Mouse (Mus musculus) lung, embryonic 14.5 days (tissue): ENCODE results near the gene Dnase2a. TPM values are rescaled to one million over a fixed set of nuclear protein-coding genes. Genes with fewer than 3 reads are reported as not detected.

Experiments used
- ATAC-seq: fragments of 200-750 bp; cut with Nextera tagmentation; 2 replicates; pipeline ENCODE4 v1.8.0; 2017; ENCODE audit warnings: mild to moderate bottlenecking, moderate TSS enrichment, moderate library complexity; ENCODE audit not compliant: insufficient read depth
- DNase-seq: peaks from one replicate; pipeline ENCODE4 v3.0.0-alpha.2; 2015
- H3K27ac ChIP-seq: fragments of 300-500 bp; sonication (generic); 2 replicates; pipeline ENCODE4 v1.5.1; 2014; ENCODE audit warnings: low read depth, mild to moderate bottlenecking, moderate library complexity
- H3K27me3 ChIP-seq: fragments of 300-500 bp; sonication (generic); 2 replicates; pipeline ENCODE4 v1.6.1; 2014; ENCODE audit warnings: low read length, control low read depth; ENCODE audit not compliant: insufficient read depth
- H3K36me3 ChIP-seq: fragments of 300-500 bp; sonication (generic); 2 replicates; pipeline ENCODE4 v1.6.1; 2014; ENCODE audit warnings: control low read depth; ENCODE audit not compliant: insufficient read depth
- H3K4me1 ChIP-seq: fragments of 300-500 bp; sonication (generic); 2 replicates; pipeline ENCODE4 v1.6.1; 2014; ENCODE audit warnings: antibody characterized with exemption, control low read depth; ENCODE audit not compliant: insufficient read depth
- H3K4me2 ChIP-seq: fragments of 300-500 bp; sonication (generic); 2 replicates; pipeline ENCODE4 v1.6.1; 2014; ENCODE audit warnings: mild to moderate bottlenecking
- H3K4me3 ChIP-seq: fragments of 300-500 bp; sonication (generic); 2 replicates; pipeline ENCODE4 v1.5.1; 2014; ENCODE audit warnings: low read depth, low read length
- H3K9ac ChIP-seq: fragments of 300-500 bp; sonication (generic); 2 replicates; pipeline ENCODE4 v1.6.1; 2014
- H3K9me3 ChIP-seq: fragments of 300-500 bp; sonication (generic); 2 replicates; pipeline ENCODE4 v1.6.1; 2016; ENCODE audit warnings: low read depth, low read length, control low read depth
- CTCF ChIP-seq: IDR thresholded peaks from 2 replicates; pipeline ENCODE4 v1.5.1; 2016; ENCODE audit warnings: antibody characterized with exemption, low read depth
- WGBS: fragments of 180-500 bp; shearing (Covaris S2); extraction: QIAGEN DNeasy Blood & Tissue Kit; methylation state at CpG from one replicate; pipeline ENCODE4 v1.1.7; 2014; 5-methylcytosine and 5-hydroxymethylcytosine counted together
- polyA plus RNA-seq: library from polyadenylated mRNA; unstranded; fragments of >200 nt; fragmentation: Nextera tagmentation; extraction: Ambion mirVana; gene quantifications from 2 replicates; pipeline ENCODE4 v1.2.1, GENCODE M21; 2014

Gene Dnase2a
- polyA plus RNA-seq, 1 experiment from 2014 or later, result 15.3 TPM

DNA sequence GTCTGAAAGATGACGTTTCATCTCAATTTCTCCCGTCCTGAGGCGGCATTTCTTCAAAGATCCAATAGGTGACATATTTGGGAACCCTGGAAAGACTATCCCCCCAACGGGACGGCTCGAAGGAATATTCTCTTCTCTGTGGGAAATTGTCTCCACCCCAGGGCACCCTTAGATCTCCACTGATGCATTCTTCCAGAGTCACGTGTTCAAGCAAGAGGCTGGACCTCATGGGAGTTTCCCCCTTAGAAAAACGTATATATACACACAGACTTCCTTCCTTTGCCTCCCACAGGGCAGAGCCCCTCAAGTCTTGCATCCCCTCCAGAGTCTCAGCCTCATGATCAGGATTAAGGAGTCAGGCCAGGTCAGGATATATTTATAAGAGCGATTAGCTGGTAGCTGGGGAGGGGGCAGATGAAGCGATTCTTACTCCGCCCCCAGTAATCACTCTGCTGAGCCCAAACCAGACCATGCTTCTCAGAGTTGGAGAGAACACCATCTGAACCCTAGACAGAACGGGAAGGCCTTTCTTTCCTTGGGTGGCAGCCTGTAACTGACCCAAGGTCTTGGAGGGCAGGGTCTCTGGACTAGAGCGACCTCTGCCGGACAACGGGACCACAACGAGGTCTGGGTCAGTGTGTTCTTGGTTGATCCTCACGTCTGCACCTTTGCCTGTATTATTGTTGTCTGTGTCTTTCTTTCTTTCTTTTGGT lies 38.3 kb downstream of the Dnase2a start, which contains the start of gene Rtbdn:
Gene Rtbdn, plus strand, starts transcription at position 464 of the 713 bp plus-strand sequence.
- WGBS, result 8% methylated on average over 17 of the region's 17 CpGs
- DNase-seq (no peak), ATAC-seq (peak; percentile 41; the same call in 1 of the 2 replicates)
- Histone ChIP-seq H3K27me3 (peaks cover 50% of the 10 kb centered on the region), H3K9me3 (no peaks in the 10 kb centered on the region), H3K36me3 (no peaks in the 10 kb centered on the region), H3K4me1 (no peaks in the 10 kb centered on the region), H3K4me3 (peak within 1 kb of the TSS; percentile 41), H3K9ac (no peak within 1 kb of the TSS; the same call in 1 of the 2 replicates), H3K4me2 (peak within 1 kb of the TSS; percentile 73), H3K27ac (no peak within 1 kb of the TSS)
- peak; percentile 36; the same call in 1 of the 2 replicates for TF ChIP-seq CTCF

DNA sequence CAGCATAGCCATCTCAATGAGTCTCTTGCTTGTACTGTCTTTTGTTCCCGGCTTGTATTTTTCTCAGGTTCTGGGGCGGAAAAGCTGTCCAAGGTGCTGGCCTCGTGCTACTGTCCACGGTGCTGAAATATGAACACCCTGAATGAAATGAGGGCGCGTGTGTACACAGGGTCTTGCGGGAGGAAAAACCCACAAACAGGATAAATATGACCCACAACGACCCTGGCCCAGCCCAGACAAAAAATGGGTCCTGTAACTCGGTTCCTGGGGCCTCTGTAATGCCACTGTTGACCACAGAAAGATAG lies 38.8 kb downstream of the Dnase2a start:
- Histone ChIP-seq H3K27ac (no peak overlapping the region), H3K4me2 (no peak overlapping the region), H3K4me3 (no peak overlapping the region), H3K4me1 (no peaks in the 10 kb centered on the region), H3K9me3 (no peaks in the 10 kb centered on the region), H3K9ac (no peak overlapping the region), H3K27me3 (peaks cover 52% of the 10 kb centered on the region), H3K36me3 (no peaks in the 10 kb centered on the region)
- TF ChIP-seq CTCF, result no peak
- WGBS, result 11% methylated on average over 9 of the region's 9 CpGs
- DNase-seq, result peak; percentile 86
- peak; percentile 12; the same call in 1 of the 2 replicates for ATAC-seq

DNA sequence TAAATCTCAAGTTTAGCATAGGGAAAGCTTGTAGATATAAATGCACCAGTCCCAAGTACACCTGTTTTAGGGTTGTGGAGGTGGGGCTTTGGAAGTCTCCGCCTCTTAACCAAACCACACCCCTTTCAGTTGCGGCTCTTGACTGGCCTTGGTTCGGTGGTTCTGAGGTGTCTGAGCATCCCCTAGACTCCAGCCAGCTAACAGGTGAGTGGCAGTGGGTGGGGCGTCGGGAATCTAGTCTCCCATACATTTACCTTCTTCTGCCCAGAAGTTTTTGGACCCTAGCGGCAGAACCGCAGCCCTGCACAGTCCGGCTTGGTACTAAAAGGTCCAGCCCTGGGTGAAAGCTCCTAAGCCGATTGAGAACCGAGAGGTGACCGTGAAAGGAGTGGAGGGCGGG lies 41.4 kb downstream of the Dnase2a start:
- DNase-seq (no peak), ATAC-seq (no peak)
- Histone ChIP-seq H3K36me3 (no peaks in the 10 kb centered on the region), H3K4me2 (no peak overlapping the region), H3K9ac (no peak overlapping the region), H3K27me3 (peaks cover 46% of the 10 kb centered on the region), H3K27ac (no peak overlapping the region), H3K9me3 (no peaks in the 10 kb centered on the region), H3K4me3 (no peak overlapping the region), H3K4me1 (no peaks in the 10 kb centered on the region)
- 20% methylated on average over 12 of the region's 12 CpGs for WGBS
- no peak for TF ChIP-seq CTCF

DNA sequence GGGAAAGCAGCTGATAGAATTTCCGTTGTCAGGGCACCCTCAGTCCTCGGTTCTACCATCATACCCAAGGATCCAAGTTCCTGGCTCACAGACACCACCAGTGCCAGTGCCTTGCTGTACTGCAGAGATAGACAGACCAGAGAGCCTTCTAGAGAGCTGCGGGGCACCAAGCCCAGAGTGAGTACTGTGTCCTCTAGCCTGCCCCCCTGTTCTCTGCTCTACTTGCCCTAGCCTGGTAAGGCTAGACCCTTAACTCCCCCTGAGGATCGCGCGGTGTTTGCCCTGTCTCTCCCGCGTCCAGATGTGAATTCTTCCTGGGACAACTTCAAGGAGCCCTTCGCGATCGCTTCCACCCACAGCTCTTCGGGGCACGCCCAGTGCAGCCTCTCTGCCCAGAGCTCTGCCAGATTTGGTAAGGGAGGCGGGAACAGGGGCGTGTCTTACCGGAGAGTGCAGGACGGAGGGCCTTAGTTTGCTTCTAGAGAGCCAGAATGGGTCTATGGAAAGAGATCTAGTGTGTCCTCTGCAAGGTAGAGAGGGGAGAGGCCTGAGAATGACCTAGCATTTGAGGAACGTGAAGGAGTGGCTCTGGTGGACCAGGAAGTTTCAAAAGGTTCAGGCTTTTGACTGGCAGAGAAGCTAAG lies 44.4 kb downstream of the Dnase2a start:
- Histone ChIP-seq H3K36me3 (peaks cover 8% of the 10 kb centered on the region; the same call in 1 of the 2 replicates), H3K4me2 (0 out of 2 replicates have a peak overlapping the region, but pooled peaks have one; percentile 21), H3K9me3 (no peaks in the 10 kb centered on the region), H3K27ac (no peak overlapping the region), H3K4me1 (no peaks in the 10 kb centered on the region), H3K4me3 (no peak overlapping the region), H3K9ac (no peak overlapping the region), H3K27me3 (peaks cover 19% of the 10 kb centered on the region; the same call in 1 of the 2 replicates)
- peak; percentile 70 for ATAC-seq
- TF ChIP-seq CTCF, result no peak
- WGBS, result 8% methylated on average over 18 of the region's 18 CpGs
- peak; percentile 58 for DNase-seq

DNA sequence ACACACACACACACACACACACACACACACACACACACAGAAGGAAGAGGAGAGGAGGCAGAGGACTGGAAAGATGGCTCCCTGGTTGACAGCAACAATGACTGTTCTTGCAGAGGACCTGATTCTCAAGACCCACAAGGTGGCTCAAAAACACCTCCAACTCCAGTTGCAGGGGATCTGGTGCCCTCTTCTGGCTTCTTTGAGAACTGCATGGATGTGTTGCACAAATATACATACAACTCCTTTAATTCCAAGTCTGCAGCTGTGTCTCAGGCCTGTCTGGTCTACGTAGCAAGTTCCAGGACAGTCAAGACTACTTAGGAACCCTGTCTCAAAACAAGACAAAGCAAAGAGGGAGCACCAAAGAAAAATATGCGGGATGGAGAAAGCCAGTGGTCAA lies 48.4 kb downstream of the Dnase2a start:
- H3K27ac ChIP-seq, result no peak overlapping the region
- H3K4me1 ChIP-seq, result no peaks in the 10 kb centered on the region
- H3K4me2 ChIP-seq, result no peak overlapping the region
- 52% methylated on average over 2 of the region's 2 CpGs for WGBS
- peak; percentile 81 for TF ChIP-seq CTCF
- H3K36me3 ChIP-seq, result peaks cover 32% of the 10 kb centered on the region
- ATAC-seq, result no peak
- H3K27me3 ChIP-seq, result 0 out of 2 replicates have a peak, but pooled peaks cover 10% of the 10 kb centered on the region
- peak; percentile 87 for DNase-seq
- no peak overlapping the region for H3K9ac ChIP-seq
- no peak overlapping the region for H3K4me3 ChIP-seq
- H3K9me3 ChIP-seq, result no peaks in the 10 kb centered on the region

DNA sequence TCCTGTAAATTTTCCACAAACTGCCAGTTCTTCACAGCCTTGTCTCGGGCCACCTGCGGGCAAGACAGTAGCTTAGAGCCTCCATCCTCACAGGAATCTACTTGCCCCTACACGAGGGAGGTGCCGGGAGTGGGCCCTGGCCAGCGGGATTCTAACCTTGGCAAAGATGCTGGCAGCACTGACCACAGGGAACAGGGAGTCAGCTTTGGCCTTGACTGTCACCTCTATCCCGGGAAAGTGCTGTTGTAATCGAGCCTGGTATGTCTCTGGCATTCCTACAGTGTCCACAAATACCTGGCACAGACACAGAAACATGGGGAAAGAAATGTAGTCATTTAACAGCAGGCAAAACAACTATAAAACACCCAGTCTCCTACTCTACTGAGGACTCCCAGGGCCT lies 51.5 kb downstream of the Dnase2a start:
- DNase-seq (no peak), ATAC-seq (no peak)
- H3K27ac ChIP-seq, result no peak overlapping the region
- TF ChIP-seq CTCF, result no peak
- no peak overlapping the region for H3K9ac ChIP-seq
- no peak overlapping the region for H3K4me2 ChIP-seq
- no peaks in the 10 kb centered on the region for H3K9me3 ChIP-seq
- H3K4me3 ChIP-seq, result no peak overlapping the region
- peaks cover 37% of the 10 kb centered on the region for H3K36me3 ChIP-seq
- no peaks in the 10 kb centered on the region for H3K27me3 ChIP-seq
- 89% methylated on average over 7 of the region's 7 CpGs for WGBS
- H3K4me1 ChIP-seq, result no peaks in the 10 kb centered on the region

DNA sequence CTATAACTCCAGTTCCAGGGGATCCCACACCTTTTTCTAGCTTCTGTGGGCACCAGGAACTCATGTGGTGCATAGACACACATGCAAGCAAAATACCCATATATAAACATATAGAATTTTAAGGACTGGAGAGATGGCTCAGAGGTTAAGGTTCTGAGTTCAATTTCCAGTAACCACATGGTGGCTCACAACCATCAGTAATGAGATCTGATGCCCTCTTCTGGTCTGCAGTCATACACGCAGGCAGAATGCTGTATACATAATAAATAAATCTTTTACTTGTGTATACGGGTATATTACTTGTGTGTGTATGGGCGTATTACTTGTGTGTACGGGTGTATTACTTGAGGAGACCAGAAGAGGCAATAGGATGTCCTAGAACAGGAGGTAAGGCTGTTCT lies 55.6 kb downstream of the Dnase2a start:
- peaks cover 24% of the 10 kb centered on the region for H3K36me3 ChIP-seq
- ATAC-seq (no peak), DNase-seq (no peak)
- H3K4me1 ChIP-seq, result peaks cover 7% of the 10 kb centered on the region
- H3K9ac ChIP-seq, result no peak overlapping the region
- H3K4me3 ChIP-seq, result no peak overlapping the region
- H3K27ac ChIP-seq, result no peak overlapping the region
- 84% methylated on average over 4 of the region's 4 CpGs for WGBS
- TF ChIP-seq CTCF, result no peak
- no peaks in the 10 kb centered on the region for H3K9me3 ChIP-seq
- no peaks in the 10 kb centered on the region for H3K27me3 ChIP-seq
- no peak overlapping the region for H3K4me2 ChIP-seq
